27 mouse cellular contexts compared by ENCODE assay signal in the genomic region with DNA sequence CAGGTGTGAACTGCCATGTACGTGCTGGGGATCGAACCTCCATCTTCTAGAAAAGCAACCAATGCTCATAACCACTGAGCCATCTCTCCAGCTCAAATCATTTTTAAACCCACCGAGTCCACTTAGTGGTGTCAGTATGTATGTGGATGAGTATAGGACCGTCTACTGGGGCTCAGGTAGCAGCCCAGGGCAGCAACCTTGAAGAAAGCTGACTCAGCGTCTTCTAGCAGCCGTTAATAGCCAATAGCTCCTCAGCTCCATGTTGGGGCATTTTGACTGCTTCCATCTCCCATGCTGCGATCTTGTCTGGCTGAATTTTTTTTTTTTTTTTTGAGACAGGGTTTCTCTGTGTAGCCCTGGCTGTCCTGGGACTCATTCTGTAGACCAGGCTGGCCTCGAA. TPM values are rescaled to one million over a fixed set of nuclear protein-coding genes. Genes with fewer than 3 reads are reported as not detected.
"Had no signal": no experiment of that assay in that cellular context is flagged by ENCODE, and none has a peak within 500 bp of the region (broad histone marks: within the 10 kb centered on the region; RNA-seq: fewer than 3 reads in every experiment).

No protein-coding gene starts in this region.

- H3K27me3 ChIP-seq: embryonic facial prominence, embryonic 12.5 days; embryonic facial prominence, embryonic 13.5 days; embryonic facial prominence, embryonic 15.5 days; forebrain, embryonic 12.5 days; forebrain, embryonic 13.5 days; forebrain, embryonic 15.5 days had no signal

- H3K4me3 ChIP-seq: embryonic facial prominence, embryonic 10.5 days; embryonic facial prominence, embryonic 12.5 days; embryonic facial prominence, embryonic 13.5 days; embryonic facial prominence, embryonic 15.5 days; erythroblast, embryonic 14.5 days; forebrain, embryonic 10.5 days; forebrain, embryonic 12.5 days; forebrain, embryonic 13.5 days; forebrain, embryonic 15.5 days; gastrocnemius, adult 2 months; heart, adult 2 months; heart, embryonic 10.5 days had no signal

- H3K36me3 ChIP-seq: embryonic facial prominence, embryonic 10.5 days; embryonic facial prominence, embryonic 12.5 days; embryonic facial prominence, embryonic 13.5 days; embryonic facial prominence, embryonic 15.5 days; forebrain, embryonic 10.5 days; forebrain, embryonic 12.5 days; forebrain, embryonic 15.5 days; heart, embryonic 10.5 days had no signal

- H3K9me3 ChIP-seq: embryonic facial prominence, embryonic 10.5 days; embryonic facial prominence, embryonic 12.5 days; embryonic facial prominence, embryonic 15.5 days; forebrain, embryonic 12.5 days; forebrain, embryonic 15.5 days had no signal

- H3K9ac ChIP-seq: embryonic facial prominence, embryonic 12.5 days; embryonic facial prominence, embryonic 13.5 days; embryonic facial prominence, embryonic 15.5 days; forebrain, embryonic 12.5 days; forebrain, embryonic 13.5 days; forebrain, embryonic 15.5 days; forebrain, postnatal 0 days had no signal

- DNase-seq: cerebellum, adult 9-10 months; cerebellum, adult 9-11 months; cerebellum, postnatal 10 days; cerebellum, postnatal 14 days; cerebellum, postnatal 25 days; cerebellum, postnatal 36 days; embryo, embryonic 11 days; forebrain, postnatal 0 days; gastrocnemius, adult 2 months; gastrocnemius, postnatal 10 days; gastrocnemius, postnatal 14 days; gastrocnemius, postnatal 25 days; gastrocnemius, postnatal 36 days; heart, adult 18-20 months; heart, adult 2 months had no signal

- H3K27ac ChIP-seq: embryonic facial prominence, embryonic 10.5 days; embryonic facial prominence, embryonic 12.5 days; embryonic facial prominence, embryonic 13.5 days; embryonic facial prominence, embryonic 15.5 days; forebrain, embryonic 10.5 days; forebrain, embryonic 12.5 days; forebrain, embryonic 13.5 days; forebrain, embryonic 15.5 days; gastrocnemius, adult 2 months; heart, adult 2 months; heart, embryonic 10.5 days had no signal

- H3K4me2 ChIP-seq: embryonic facial prominence, embryonic 12.5 days; embryonic facial prominence, embryonic 13.5 days; embryonic facial prominence, embryonic 15.5 days; forebrain, embryonic 12.5 days; forebrain, embryonic 13.5 days; forebrain, embryonic 15.5 days had no signal

- ATAC-seq: forebrain, embryonic 13.5 days; forebrain, embryonic 14.5 days; forebrain, embryonic 15.5 days; forebrain, embryonic 16.5 days; forebrain, postnatal 0 days had no signal

RNA-seq across cellular contexts. Expression of a gene that starts 26.6 kb away (rescaled TPM):
- polyA plus RNA-seq: erythroblast, embryonic 14.5 days had no signal
